Mouse (Mus musculus) neural tube, embryonic 15.5 days (tissue): ENCODE results near the gene Sft2d2. TPM values are rescaled to one million over a fixed set of nuclear protein-coding genes. Genes with fewer than 3 reads are reported as not detected.

Experiments
- ATAC-seq: fragments of 200-750 bp; cut with Nextera tagmentation; 2 replicates; pipeline ENCODE4 v1.8.0; 2017; ENCODE audit warnings: mild to moderate bottlenecking, moderate TSS enrichment, moderate library complexity; ENCODE audit not compliant: low FRiP score
- H3K27ac ChIP-seq: fragments of 300-500 bp; sonication (generic); replicated peaks from 2 replicates; pipeline ENCODE4 v1.5.1; 2015; ENCODE audit warnings: mild to moderate bottlenecking, inconsistent platforms
- H3K27me3 ChIP-seq: fragments of 300-500 bp; sonication (generic); replicated peaks from 2 replicates; pipeline ENCODE4 v1.6.1; 2015; ENCODE audit warnings: inconsistent platforms
- H3K36me3 ChIP-seq: fragments of 300-500 bp; sonication (generic); 2 replicates; pipeline ENCODE4 v1.6.1; 2015; ENCODE audit warnings: inconsistent platforms
- H3K4me1 ChIP-seq: fragments of 300-500 bp; sonication (generic); 2 replicates; pipeline ENCODE4 v1.6.1; 2015; ENCODE audit warnings: inconsistent platforms
- H3K4me2 ChIP-seq: fragments of 300-500 bp; sonication (generic); 2 replicates; pipeline ENCODE4 v1.6.1; 2015; ENCODE audit warnings: inconsistent platforms, mild to moderate bottlenecking, moderate library complexity
- H3K4me3 ChIP-seq: fragments of 300-500 bp; sonication (generic); replicated peaks from 2 replicates; pipeline ENCODE4 v1.5.1; 2015; ENCODE audit warnings: mild to moderate bottlenecking, inconsistent platforms
- H3K9ac ChIP-seq: fragments of 300-500 bp; sonication (generic); replicated peaks from 2 replicates; pipeline ENCODE4 v1.6.1; 2015; ENCODE audit warnings: mild to moderate bottlenecking, inconsistent platforms
- H3K9me3 ChIP-seq: fragments of 300-500 bp; sonication (generic); replicated peaks from 2 replicates; pipeline ENCODE4 v1.6.1; 2016; ENCODE audit warnings: inconsistent platforms
- WGBS: fragments of 180-500 bp; shearing (Covaris S2); methylation state at CpG from one replicate; pipeline ENCODE4 v1.1.7; 2015; ENCODE audit warnings: mixed read lengths; 5-methylcytosine and 5-hydroxymethylcytosine counted together
- polyA plus RNA-seq: library from polyadenylated mRNA; unstranded; fragments of >200 nt; fragmentation: Nextera tagmentation; extraction: Ambion mirVana; gene quantifications from 2 replicates; pipeline ENCODE4 v1.2.1, GENCODE M21; 2015

The Sft2d2 gene
- polyA plus RNA-seq, 1 experiment from 2014 or later: 4.4 TPM

DNA sequence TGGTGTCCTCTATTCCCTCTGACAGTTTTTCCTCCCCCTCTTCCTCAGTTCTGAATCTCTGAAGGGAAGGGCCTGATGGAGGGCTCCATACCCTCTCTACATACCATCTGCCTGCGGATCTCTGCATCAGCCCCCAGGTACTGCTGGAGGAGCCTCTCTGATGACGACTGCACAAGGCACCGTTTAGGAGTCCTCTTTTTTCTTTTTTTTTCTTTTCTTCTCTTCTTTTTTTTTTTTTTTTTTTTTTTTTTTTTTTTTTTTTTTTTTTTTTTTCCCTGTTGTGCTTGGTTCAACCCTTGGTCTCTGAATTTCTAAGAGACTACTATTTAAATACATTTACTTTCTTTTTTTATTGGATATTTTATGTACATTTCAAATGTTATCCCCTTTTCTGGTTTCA is 24.8 kb downstream of the Sft2d2 start:
- 89% methylated on average over 3 of the region's 3 CpGs for WGBS
- Histone ChIP-seq H3K4me2 (no peak overlapping the region), H3K4me3 (no peak overlapping the region), H3K9me3 (no peaks in the 10 kb centered on the region), H3K27ac (no peak overlapping the region), H3K36me3 (no peaks in the 10 kb centered on the region), H3K9ac (no peak overlapping the region), H3K4me1 (no peaks in the 10 kb centered on the region), H3K27me3 (no peaks in the 10 kb centered on the region)
- ATAC-seq: no peak

DNA sequence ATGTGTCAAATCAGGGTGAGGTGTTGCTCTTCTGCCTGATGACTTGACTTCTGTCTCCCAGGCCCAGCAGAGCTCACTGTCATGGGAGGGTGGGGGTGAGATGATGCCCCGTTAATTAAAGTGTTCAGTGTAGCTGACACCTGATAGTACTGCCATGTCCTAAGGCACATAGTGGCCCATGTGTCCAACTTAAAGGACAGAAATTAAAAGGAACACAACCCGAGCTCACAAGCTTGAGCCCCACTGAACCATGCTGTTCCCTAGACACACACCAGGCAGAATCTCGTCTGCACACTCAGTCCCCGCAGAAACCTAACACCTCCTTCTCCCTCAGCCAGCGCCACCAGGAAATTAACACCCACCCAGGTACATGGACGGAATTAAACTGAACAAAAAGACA is 29.3 kb downstream of the Sft2d2 start:
- H3K4me2 ChIP-seq: no peak overlapping the region
- H3K27me3 ChIP-seq: no peaks in the 10 kb centered on the region
- H3K36me3 ChIP-seq: no peaks in the 10 kb centered on the region
- H3K4me3 ChIP-seq: no peak overlapping the region
- H3K9ac ChIP-seq: no peak overlapping the region
- 89% methylated on average over 6 of the region's 6 CpGs for WGBS
- no peaks in the 10 kb centered on the region for H3K9me3 ChIP-seq
- no peak overlapping the region for H3K27ac ChIP-seq
- H3K4me1 ChIP-seq: no peaks in the 10 kb centered on the region
- no peak for ATAC-seq

DNA sequence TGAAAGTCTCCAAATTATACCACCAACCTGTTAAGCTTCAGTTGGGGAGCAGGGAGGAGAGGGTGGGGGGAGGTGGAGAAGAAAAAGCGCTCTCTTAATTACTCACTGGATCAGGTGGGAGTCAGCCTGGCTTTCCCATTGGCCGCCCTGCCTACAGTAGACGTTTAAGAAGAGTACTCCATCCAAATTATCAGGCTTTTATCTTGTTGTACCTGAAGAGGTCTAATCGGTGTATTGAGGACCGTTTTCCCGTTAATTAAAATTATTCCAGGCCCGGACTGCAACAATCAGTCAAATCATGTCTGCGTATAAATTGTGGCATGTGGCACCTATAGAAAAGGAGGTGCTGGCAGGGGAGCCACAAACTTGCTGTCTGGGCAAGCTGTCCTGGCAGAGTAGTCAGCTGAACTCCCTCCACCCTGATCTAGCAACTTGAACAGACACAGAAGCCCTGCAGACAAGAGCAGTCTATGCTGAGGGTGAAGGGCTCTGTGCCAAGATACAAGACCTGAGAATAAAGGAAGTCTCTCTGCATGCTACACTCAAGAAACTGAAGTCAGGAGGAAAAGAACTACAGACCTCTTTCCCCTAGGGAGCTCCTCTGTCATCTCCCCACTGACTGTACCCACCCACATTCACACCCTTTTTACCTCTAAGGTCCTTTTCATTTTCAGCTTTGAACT is 33.4 kb downstream of the Sft2d2 start, which contains the start of gene Tbx19:
Gene Tbx19 (minus strand): TSS at position 51 of the 683 bp plus-strand sequence.
- no peak within 1 kb of the TSS for H3K4me2 ChIP-seq
- no peaks in the 10 kb centered on the region for H3K36me3 ChIP-seq
- H3K4me3 ChIP-seq: no peak within 1 kb of the TSS
- 84% methylated on average over 8 of the region's 8 CpGs for WGBS
- no peaks in the 10 kb centered on the region for H3K4me1 ChIP-seq
- ATAC-seq: no peak
- no peaks in the 10 kb centered on the region for H3K27me3 ChIP-seq
- no peaks in the 10 kb centered on the region for H3K9me3 ChIP-seq
- no peak within 1 kb of the TSS for H3K27ac ChIP-seq
- no peak within 1 kb of the TSS for H3K9ac ChIP-seq

DNA sequence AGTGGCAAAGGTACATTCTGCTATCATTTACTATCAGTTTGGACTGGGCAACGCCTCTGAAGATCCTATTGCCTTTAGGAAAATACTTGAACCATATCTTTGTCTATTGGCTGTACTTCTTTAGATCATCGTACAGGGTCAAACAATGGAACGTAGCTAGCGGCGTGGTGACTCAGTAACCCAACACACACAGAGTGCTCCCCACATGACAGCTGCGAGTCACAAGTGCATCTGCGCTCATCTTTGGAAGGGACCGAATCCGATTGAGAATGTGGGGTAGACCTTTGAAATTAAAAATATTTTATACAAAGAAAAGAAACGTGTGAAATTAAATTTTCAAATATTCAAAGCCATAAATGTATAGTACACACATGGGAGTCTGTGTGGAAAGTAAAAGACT is 35.4 kb downstream of the Sft2d2 start:
- no peaks in the 10 kb centered on the region for H3K36me3 ChIP-seq
- no peak overlapping the region for H3K4me3 ChIP-seq
- H3K4me2 ChIP-seq: no peak overlapping the region
- no peak overlapping the region for H3K27ac ChIP-seq
- whole genome bisulfite sequencing: 81% methylated on average over 10 of the region's 10 CpGs
- H3K9me3 ChIP-seq: no peaks in the 10 kb centered on the region
- no peaks in the 10 kb centered on the region for H3K27me3 ChIP-seq
- H3K9ac ChIP-seq: no peak overlapping the region
- ATAC-seq: no peak
- no peaks in the 10 kb centered on the region for H3K4me1 ChIP-seq

DNA sequence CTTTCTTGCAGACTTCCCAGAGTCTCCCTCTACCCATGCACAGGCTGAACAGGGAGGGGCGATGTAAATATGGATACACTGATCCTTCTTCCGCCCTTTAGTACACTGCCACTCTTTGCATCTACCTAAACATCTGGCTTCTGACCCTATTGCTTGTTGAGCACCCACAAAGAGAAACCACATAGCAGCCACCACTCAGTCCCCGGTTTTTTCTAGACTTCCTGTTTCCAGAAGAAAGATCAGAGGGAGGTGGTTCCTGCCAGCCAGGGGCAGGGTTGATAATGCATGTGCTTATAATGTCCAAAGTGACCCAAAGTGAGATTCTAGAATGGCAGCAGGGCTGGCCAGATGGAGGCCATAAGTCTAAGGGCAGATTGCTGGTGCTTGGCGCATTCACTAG is 40.1 kb downstream of the Sft2d2 start:
- H3K4me1 ChIP-seq: no peaks in the 10 kb centered on the region
- 89% methylated on average over 4 of the region's 4 CpGs for WGBS
- no peaks in the 10 kb centered on the region for H3K27me3 ChIP-seq

GRCm38 (mm10) chr1:165151216-165151615 is 43.0 kb downstream of the Sft2d2 start:
- Histone ChIP-seq H3K27me3 (no peaks in the 10 kb centered on the region), H3K4me1 (no peaks in the 10 kb centered on the region), H3K4me3 (no peak overlapping the region), H3K9ac (no peak overlapping the region), H3K27ac (no peak overlapping the region), H3K4me2 (no peak overlapping the region), H3K36me3 (no peaks in the 10 kb centered on the region), H3K9me3 (no peaks in the 10 kb centered on the region)
- WGBS: 57% methylated on average over 8 of the region's 8 CpGs
- no peak for ATAC-seq

More for the DNA sequence above, 40.1 kb downstream of the Sft2d2 start:
- Histone ChIP-seq H3K9ac (no peak overlapping the region), H3K36me3 (no peaks in the 10 kb centered on the region), H3K9me3 (no peaks in the 10 kb centered on the region), H3K4me3 (no peak overlapping the region), H3K4me2 (no peak overlapping the region), H3K27ac (no peak overlapping the region)
- ATAC-seq: no peak

GRCm38 (mm10) chr1:165142343-165142916 is 51.8 kb downstream of the Sft2d2 start:
- Histone ChIP-seq H3K27ac (no peak overlapping the region), H3K4me1 (no peaks in the 10 kb centered on the region), H3K9ac (no peak overlapping the region), H3K4me2 (no peak overlapping the region), H3K9me3 (no peaks in the 10 kb centered on the region), H3K36me3 (no peaks in the 10 kb centered on the region), H3K4me3 (no peak overlapping the region), H3K27me3 (no peaks in the 10 kb centered on the region)
- no peak for ATAC-seq
- WGBS: 83% methylated on average over 12 of the region's 12 CpGs

DNA sequence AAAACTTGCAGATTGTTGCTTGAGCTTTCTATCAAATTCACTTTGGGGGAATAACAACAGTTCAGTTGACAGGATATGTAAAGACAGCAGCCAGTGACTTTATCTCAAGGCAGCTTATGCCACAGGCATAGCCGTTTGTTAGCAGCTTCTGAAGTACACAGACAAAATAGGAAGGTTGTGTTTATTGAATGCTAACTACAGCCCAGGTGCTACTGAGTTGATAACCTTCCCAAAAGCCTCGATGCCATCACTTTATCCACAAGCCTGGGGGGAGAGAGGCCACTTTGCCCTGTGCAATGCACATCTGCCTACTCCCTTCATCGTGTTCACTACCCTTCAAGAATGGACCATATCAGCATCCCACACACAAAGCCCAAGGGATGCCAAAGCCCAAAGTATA is 54.0 kb downstream of the Sft2d2 start:
- no peak overlapping the region for H3K4me2 ChIP-seq
- H3K9ac ChIP-seq: no peak overlapping the region
- no peaks in the 10 kb centered on the region for H3K9me3 ChIP-seq
- no peak overlapping the region for H3K27ac ChIP-seq
- ATAC-seq: no peak
- H3K27me3 ChIP-seq: no peaks in the 10 kb centered on the region
- no peaks in the 10 kb centered on the region for H3K36me3 ChIP-seq
- H3K4me1 ChIP-seq: no peaks in the 10 kb centered on the region
- no peak overlapping the region for H3K4me3 ChIP-seq
- 81% methylated on average over 3 of the region's 3 CpGs for WGBS

DNA sequence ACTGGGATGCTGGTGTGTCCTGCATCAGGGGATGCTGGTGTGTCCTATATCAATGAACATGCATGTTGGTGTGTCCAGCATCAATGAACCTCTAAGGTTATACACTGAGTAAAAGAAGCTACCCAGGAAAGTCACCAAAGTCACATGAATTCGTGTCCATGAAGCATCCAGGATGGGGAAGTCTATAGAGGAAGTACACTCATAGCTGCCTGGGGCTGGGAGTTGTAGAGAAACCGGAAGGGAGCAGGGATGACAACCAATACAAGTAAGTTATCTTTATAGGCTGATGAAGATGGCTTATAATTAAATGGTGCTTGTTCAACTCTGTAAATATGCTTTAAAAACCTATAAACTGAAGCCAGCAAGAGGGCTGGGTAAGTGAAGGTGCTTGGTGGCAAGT is 60.4 kb downstream of the Sft2d2 start:
- Histone ChIP-seq H3K4me1 (0 out of 2 replicates have a peak, but pooled peaks cover under 1% of the 10 kb centered on the region), H3K27ac (no peak overlapping the region), H3K36me3 (no peaks in the 10 kb centered on the region), H3K27me3 (no peaks in the 10 kb centered on the region), H3K9ac (no peak overlapping the region), H3K4me2 (no peak overlapping the region), H3K4me3 (no peak overlapping the region), H3K9me3 (no peaks in the 10 kb centered on the region)
- ATAC-seq: no peak
- WGBS: 80% methylated on average over 2 of the region's 2 CpGs

- no peak for ATAC-seq
- Histone ChIP-seq H3K9ac (no peak overlapping the region), H3K27ac (no peak overlapping the region), H3K9me3 (no peaks in the 10 kb centered on the region), H3K27me3 (no peaks in the 10 kb centered on the region), H3K4me1 (0 out of 2 replicates have a peak, but pooled peaks cover 3% of the 10 kb centered on the region), H3K4me2 (no peak overlapping the region), H3K4me3 (no peak overlapping the region), H3K36me3 (no peaks in the 10 kb centered on the region)
- 72% methylated on average over 5 of the region's 5 CpGs for WGBS
Measured at GRCm38 (mm10) chr1:165133279-165133678, 61.0 kb downstream of the Sft2d2 start.

DNA sequence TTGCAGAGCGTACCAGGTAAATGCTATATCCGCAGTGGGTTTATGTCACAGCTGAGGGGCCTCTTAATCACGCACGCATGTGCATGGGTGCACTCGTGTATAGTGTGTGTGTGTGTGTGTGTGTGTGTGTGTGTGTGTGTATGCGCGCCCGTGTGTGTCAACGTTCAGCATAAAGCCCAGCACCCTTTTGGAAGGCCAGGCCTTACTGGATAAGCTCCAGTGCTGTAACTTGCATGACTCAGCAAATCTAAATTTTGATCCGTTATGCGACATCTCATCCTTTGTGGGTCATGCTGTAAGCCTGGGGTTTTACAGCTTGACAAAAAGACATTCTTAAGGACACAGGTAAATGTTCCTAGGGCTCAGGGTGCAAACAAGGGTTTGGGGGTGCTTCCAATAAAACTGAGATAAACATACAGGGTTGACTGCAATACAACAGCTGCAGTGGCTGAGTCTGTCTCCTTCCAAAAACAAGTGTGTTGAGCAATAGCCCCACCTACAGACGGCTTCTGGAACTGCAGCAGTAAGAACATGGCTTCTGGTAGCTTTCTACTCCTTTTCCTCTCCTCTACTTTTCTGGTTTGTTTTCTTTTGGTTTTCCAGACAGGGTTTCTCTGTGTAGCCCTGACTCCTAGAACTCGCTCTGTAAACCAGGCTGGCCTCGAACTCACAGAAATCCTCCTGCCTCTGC is 61.9 kb downstream of the Sft2d2 start:
- Histone ChIP-seq H3K9ac (no peak overlapping the region), H3K36me3 (no peaks in the 10 kb centered on the region), H3K4me3 (no peak overlapping the region), H3K9me3 (no peaks in the 10 kb centered on the region), H3K27ac (no peak overlapping the region), H3K4me2 (no peak overlapping the region), H3K27me3 (no peaks in the 10 kb centered on the region), H3K4me1 (0 out of 2 replicates have a peak, but pooled peaks cover 3% of the 10 kb centered on the region)
- 73% methylated on average over 14 of the region's 14 CpGs for WGBS
- peak; percentile 68 for ATAC-seq

- H3K4me2 ChIP-seq: 0 out of 2 replicates have a peak overlapping the region, but pooled peaks have one; percentile 0
- H3K9me3 ChIP-seq: no peaks in the 10 kb centered on the region
- H3K9ac ChIP-seq: no peak overlapping the region
- H3K4me3 ChIP-seq: no peak overlapping the region
- no peak overlapping the region for H3K27ac ChIP-seq
- peak; percentile 49 for ATAC-seq
- H3K36me3 ChIP-seq: no peaks in the 10 kb centered on the region
- 0 out of 2 replicates have a peak, but pooled peaks cover 3% of the 10 kb centered on the region for H3K4me1 ChIP-seq
- no peaks in the 10 kb centered on the region for H3K27me3 ChIP-seq
- 54% methylated on average over 5 of the region's 5 CpGs for WGBS
Measured at GRCm38 (mm10) chr1:165129573-165129972, 64.7 kb downstream of the Sft2d2 start.
